Mouse (Mus musculus) fibroblast of lung, adult 2 months (primary cell): Measurements from ENCODE around the gene Nfxl1.

ENCODE experiments used
- DNase-seq: peaks from one replicate; pipeline ENCODE4 v3.0.0-alpha.2; 2011; ENCODE audit warnings: low read depth

The Nfxl1 gene

DNA sequence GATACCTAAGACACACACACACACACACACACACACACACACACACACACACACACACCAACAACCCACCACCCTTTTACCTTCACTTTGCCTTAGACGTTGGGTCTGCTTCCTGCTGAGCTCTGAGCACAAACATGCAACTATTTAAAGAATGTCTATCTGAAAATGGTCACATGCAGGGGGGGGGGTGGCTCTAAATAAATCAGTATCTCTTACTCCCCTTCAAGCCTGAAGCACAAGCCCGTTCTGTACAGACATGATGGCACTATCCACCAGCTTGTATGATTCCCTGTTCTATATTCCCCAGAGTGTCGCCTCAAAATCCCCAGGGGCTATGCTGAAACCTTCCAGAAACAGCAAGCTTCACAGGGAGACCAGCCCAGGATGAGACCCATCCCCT lies 57.7 kb downstream of the Nfxl1 start:
- no peak for DNase-seq

DNA sequence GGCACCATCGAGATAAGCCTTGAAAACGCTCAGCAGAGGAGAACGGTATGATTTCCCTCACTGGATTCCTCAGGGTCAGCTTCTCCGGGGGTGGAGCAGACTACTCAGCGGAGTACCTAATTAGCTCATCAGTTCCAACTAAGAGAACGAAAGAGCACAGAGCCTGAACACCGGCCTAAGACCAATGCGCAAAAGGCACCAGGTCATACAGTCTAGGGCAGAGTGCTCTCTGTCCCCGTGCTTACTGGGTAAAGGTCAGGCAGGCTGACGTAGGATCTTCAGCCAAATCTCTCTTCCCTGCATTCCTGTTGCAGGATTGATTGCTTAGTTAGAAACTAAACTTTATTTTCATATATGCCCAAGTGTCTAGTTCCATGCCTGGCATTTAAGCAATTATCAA lies 61.2 kb downstream of the Nfxl1 start:
- no peak for DNase-seq

DNA sequence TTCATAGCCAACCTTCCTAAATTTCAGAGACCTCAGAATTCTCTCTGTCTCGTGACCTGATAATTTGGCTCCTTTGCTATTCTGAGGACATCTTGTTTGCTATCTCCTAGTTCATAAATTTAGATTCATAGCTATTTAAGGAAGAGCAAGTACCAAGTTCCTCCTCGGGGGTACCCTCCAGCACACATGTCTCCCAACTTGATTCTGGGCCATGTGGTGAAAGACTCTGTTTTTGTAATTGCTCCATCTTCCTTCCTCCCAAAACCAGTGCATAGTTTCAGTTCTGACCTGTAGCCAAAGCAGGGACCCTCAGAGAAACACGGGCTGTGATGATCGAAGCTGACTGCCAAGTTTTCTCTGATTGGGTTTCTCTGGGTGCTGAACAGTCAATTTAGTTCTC lies 62.7 kb downstream of the Nfxl1 start:
- no peak for DNase-seq

DNA sequence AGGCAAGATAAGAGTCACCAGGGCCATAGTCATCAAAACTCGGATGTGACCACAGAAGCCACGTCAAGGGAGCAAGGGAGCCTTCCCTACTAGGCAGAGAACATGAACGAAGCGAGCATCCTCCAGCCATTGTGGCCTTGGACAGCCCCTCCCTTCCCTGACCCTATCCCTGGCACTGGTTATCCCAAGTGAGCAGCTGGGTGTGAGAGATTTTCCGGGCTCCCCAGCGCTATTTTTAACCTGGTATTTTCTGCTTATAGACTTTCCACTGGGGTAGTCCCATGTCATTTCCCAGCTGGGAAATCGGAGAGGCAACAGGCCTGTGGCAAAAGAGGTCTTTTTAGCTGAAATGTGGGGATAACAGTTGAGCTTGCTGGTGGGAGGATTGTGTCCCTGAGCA lies 65.6 kb downstream of the Nfxl1 start:
- no peak for DNase-seq

DNA sequence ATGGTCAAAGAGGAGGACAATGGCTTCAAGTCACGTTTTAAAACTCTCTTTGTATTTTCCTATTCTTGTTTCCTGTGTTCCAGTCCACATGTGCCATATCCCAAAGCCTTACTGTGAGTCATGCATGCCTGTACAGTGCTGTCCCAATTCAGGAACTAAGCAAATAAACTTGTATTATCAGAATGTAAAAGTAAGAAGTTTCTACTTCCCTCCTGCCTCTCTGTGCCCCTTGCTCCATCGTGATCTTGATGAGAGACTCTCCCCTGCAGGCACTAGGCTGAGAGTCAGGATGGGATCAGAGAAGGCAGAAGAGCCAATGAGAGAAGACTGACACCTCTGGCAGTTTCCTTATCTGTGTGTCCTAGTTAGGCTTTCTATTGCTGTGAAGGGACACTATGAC lies 68.3 kb downstream of the Nfxl1 start:
- DNase-seq, result no peak

DNA sequence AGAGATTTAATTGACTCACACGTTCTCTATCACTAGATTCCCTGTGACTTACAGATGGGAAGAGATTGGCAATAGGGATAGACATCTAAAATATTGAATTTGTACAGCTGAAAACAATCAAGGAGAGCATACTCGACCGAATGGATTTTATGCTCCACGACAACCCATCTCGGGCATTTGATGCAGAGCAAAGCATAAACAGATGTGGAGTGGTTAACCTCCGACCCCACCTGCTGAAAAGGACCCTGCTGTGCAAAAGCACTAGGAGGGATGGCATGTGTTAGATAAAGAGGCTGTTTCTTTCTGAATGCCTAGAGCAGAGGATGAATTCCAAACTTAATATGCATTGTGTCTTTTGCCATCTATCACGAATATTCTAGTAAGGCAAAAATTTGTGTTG lies 79.0 kb downstream of the Nfxl1 start:
- DNase-seq, result no peak

DNA sequence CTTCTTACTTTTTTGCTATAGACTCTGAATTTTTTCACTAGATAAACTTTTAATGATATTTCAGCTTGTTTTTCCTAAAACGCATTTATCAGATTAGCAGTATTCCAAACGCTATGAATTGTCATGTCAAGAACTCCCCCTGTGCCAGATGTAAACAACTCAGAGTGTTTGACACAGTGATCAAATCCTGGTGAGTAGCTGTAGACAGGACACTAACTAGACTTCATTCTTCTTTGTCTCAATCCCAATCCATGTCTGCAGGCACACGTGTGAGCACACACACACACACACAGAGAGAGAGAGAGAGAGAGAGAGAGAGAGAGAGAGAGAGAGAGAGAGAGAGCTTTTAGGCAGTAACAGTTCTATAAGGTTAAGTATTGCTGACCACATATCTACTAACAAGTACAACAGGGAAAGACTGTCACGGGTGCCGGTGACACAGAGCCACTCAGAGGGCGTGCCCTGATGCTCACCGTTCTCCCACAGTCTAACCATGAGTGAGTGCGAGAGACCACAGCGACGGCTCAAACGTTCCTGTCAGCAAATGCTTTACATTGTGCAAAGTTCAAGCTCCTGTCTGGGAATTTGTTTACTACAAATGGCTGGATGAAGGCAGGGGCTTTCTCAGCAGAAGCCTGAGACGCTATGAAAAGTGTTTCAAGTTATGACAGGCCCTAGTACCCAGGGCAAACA lies 87.0 kb downstream of the Nfxl1 start:
- DNase-seq, result no peak

DNA sequence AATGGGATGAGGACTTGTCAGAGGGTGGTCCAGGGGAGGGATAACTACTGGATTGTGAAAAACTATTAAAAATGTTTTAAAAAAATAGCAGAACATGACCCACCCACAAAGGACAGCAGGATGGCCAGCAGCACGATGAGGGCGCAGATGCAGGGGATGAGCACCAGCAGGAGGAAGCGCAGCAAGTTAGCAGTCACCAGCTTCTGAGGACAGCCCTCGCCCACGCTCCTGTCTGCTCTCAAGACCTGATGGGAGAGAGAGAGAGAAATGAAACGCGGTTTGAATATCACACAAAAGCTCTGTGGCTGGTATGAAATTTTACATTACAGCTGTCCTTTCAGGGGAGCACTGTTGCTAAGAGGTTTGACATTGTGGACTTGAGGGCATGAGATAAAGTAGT lies 87.7 kb downstream of the Nfxl1 start:
- DNase-seq, result no peak

DNA sequence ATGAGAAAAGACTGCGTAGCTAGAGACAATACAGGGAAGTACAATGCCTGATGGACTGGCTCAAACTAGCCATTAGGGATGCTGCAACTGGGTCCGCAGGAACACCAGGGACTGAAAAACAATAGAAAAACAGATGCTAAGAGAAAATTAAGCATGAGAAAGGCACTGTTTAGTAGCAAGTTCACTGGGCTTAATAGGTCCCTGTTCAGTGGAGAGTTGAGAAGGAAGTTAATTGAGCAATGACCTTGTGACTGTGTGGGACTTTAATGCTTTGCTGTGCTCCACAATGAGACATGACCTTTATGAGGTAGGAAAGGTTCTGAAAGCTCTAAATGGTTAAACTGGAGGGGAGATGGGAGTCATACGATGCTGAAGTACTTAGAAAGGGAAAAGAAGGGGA lies 94.6 kb downstream of the Nfxl1 start:
- DNase-seq, result no peak
